Mouse (Mus musculus) gastrocnemius, postnatal 4 days (tissue): ENCODE measurements around the gene Txlna. TPM values are rescaled to one million over a fixed set of nuclear protein-coding genes. Genes with fewer than 3 reads are reported as not detected.

ENCODE experiments used
- DNase-seq, 2 experiments: peaks; one replicate each; pipeline ENCODE4 v3.0.0; 2021 to 2022; ENCODE audit warnings: low spot score in 2 of 2, mixed read lengths in 2 of 2
- total RNA-seq, 2 experiments: library from RNA; stranded (reverse); gene quantifications; 2 replicates each; pipeline ENCODE4 v1.2.3; 2021

Gene Txlna
- total RNA-seq, 2 experiments from 2014 or later: 53.7 to 56.0 TPM

DNA sequence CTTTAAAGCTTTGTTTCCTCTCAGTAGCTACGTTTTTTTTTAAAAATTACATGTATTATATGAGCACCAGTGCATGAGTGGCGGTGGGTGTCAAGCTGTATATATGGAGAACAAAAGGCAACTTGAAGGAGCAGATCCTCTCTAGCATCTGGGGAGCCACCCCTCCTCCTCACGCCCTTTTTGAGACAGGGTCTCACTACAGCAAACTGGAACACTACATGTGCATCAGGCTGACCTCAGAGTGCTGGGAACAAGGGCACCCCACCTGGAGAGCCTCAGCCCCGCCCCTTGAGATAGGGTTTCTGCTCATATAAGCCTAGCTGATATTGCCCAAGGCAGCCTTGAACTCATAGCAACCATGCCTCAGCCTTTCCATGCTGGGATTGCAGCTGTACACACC lies 15.4 kb downstream of the Txlna start:
- no peak for DNase-seq

DNA sequence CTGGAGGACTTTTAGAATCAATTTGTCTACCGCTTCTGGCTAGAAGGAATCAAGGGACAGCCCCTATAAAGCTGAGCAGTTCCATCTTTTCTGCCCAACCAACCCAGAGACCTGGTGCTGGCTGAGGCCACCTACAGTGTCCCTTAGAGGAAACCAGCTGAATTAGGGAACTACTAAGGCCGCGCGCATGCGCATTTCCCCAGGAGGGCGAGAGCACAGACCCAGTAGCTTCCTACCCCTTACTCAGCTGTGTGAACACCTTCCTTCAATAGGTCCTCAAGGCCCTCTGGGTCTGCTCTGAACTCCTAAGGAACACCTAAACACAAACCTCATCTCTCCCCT lies 15.9 kb downstream of the Txlna start:
- peak in 1 of 2 experiments; percentile 58 for DNase-seq

GRCm38 (mm10) chr4:129624281-129625028 lies 16.4 kb downstream of the Txlna start:
- DNase-seq: peak; percentile 54 to 81

DNA sequence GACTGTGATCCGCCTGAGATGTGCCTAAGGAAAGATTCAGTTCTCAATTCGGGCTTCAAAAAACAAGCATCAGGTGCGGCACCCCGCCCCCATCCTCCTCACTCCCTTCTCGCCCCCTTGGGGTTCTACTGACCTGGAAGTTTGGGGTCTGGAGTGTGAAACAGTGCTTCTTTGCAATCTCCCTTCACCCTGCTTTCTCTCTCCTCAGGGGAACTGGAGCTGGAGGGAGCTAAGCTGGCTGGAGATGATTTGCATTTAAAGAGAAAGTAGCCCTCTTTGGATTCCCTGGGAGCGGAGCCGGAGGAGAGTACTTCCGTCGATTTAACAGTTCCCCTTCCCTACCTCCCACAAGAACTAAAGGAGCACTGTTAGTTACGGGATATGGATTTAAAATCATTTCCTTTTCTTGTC lies 17.2 kb downstream of the Txlna start, which contains the start of gene Ccdc28b:
Gene Ccdc28b, minus strand, starts transcription at position 267 of the 411 bp plus-strand sequence.
- DNase-seq: peak in 1 of 2 experiments; percentile 23

DNA sequence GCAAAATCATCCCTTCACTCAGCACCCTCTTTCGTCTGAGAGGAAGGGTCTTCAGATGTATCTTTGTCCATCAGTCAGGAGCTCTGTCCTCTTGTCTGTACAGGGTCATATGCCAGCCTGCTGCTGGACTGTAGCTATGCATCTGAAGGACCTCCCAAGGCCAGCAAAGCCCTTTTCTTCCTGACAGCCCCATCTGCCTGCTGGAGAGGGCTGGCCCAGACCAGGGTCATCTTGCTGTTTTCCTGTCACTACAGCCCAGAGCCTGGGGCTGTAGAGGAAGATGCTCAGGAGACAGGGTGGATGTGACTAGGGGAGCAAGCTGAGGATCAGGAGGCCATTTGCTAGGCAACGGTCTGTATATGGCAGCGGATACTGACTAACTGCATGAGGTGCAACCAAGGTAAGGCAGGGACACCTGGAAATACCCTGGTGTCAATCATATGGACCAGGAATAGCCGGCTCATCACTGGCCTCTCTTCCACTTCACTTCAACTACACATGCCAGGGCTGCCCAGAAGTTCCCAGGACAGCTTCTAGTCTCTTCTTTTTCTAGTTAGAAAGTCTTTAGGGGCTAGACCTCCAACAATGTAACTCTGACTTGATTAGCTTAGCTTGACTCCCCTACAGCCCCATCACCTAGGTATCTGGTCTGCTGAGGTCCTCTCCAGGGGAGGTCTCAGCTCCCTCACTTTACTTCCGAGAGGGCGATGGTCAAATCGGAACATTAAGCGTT lies 17.9 kb downstream of the Txlna start:
- DNase-seq: peak in 1 of 2 experiments; percentile 13

DNA sequence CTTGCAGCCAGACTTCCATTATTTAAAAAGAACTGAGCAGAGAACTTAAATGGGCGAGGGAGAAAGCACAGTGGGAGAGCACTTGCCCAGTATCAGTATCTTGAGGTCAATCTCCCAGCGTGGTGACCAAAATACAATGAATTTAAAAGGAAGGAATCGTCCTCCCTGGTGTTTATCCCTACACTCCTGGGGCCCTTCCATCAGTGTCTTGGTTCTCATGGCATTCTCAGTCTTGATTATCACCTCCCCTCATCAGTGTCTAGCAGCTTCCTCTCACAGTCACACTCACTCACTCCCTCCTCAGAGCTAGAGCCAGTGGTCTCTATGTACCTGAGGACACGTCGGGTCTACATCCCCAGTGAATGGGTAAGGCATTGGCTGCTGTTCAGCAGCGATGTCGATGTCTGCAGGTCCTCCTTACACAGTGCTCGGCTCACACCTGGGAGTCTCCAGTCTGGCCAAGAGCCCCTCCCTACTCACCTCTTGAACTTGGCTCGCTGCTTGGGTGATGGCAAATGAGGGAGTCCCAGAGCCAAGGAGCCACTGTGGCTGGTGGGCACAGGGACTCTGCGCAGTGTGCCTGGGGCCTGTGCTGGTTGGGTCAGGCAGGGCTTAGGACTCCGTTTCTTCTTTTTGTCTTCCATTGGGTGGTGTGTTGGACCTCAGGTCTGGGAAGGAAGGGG lies 18.6 kb downstream of the Txlna start:
- DNase-seq: no peak

DNA sequence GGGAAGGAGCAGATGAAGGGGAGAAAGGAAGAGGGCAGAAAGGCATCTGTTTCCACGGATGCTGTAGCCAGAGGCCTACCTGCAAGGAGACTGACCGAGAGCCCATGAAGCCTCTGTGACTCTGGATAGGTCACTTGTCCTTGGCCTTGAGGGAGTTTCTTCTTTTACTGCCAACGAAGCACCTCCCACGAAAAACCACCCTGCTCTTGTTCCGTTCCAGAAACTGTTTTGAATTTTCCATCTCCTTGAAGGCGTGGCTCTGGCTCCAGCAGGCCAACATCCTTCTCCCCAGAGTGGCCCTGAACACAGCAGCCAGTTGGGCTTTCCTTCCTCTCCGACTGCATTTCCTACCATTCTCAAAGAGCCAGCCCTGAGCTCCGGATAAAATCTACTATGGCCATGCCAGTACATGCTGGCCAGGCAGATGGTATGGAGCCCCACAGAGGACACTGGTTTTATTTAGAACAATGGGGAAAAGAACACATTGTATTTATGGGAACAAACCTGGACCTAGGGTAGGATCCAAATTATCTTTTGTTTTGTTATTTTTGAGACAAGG lies 19.5 kb downstream of the Txlna start:
- DNase-seq: peak in 1 of 2 experiments; percentile 22

DNA sequence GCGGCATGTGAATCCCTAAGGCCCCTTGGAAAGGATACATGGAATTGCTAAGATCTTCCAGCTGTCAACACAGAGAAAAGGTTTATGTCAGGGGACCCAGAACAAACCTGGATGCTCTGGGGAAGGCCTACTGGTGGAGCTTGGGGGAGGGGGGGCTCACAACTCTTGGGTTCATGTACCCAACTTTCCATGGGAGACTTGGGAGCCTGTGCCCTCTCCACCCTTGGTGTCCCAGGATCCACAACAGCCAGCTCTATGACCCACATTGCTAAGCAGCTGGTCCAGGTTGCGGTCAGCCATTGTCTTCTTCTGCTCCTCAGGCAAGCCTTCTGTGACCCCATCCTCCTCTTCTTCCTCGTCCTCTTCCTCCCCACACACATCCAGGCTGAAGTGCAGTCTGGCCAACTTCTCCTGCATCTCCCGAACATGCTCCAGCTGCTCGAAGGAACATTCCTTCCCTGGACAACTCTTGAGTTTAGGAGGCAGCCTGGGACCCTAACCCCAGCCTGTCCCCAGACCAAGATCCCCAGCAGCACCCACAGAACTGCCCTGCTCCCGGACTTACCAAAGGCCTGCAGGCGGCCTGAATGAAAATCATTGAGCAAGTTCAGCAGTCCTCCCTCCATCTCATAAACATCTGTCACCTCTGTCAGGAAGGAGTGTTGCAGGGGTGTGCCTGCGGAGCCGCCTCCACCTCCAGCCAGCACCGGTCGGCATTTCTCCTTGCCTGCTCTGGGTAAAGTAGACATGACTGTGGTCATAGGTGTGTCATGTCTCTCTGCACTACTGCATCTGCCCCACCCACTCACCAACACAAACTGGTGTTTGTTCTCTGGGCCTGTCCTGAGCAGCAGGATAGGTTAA lies 20.2 kb downstream of the Txlna start:
- no peak for DNase-seq

GRCm38 (mm10) chr4:129618786-129619691 lies 21.8 kb downstream of the Txlna start, which contains the start of gene Iqcc:
Iqcc (minus strand) TSS chr4:129619099.
- DNase-seq: peak; percentile 92 to 96

GRCm38 (mm10) chr4:129618031-129618430 lies 22.8 kb downstream of the Txlna start:
- no peak for DNase-seq

DNA sequence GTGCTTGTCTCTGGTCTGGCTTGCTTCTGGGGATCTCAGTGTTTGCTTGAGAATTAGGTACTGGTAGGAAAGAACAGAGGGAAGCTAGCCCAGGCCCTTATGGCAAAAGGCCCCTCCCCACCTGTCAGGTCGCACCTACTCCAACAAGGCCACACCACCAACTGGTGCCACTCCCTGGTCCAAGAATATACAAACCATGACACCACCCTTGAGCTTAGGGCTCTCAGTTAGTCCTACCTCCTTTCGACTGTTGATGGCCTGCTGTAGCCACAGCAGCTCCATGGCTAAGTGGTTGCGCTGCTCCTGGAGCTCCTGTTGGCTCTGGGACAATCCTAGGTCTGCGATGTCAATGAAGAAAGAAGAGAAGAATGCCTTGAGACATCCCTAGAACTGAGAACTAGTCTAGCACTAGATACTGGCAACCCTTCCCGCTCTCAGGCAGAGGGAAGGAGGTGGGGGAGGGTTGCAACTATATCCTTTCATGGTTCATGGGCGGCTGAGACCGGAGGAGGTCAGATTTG lies 23.7 kb downstream of the Txlna start:
- no peak for DNase-seq

DNA sequence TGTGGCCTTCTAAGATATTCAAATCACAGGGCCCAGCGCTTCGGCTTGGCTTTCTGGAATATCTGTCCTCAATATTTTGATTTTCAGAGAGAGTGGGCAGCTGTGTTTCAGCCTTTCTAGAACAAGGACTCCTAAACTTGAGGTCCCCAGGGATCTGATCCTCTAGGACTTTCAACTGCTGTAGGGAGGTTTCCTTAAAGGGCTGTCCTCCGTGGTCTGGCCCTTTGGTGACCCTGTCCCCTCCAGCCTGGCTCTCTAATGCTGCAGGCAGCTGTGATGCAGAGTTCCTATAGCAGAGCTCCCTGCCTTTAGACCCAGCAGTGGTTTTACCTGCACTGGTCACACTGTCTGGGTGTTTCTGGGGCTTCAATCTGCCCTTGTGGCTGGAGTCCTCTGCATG lies 24.2 kb downstream of the Txlna start:
- DNase-seq: no peak

- DNase-seq: no peak
These were observed 25.0 kb downstream of the Txlna start for GRCm38 (mm10) chr4:129615801-129616290.

- no peak for DNase-seq
These were observed 26.8 kb downstream of the Txlna start, which contains the start of gene Dcdc2b for GRCm38 (mm10) chr4:129614093-129614492. Dcdc2b (minus strand) TSS chr4:129614257.

DNA sequence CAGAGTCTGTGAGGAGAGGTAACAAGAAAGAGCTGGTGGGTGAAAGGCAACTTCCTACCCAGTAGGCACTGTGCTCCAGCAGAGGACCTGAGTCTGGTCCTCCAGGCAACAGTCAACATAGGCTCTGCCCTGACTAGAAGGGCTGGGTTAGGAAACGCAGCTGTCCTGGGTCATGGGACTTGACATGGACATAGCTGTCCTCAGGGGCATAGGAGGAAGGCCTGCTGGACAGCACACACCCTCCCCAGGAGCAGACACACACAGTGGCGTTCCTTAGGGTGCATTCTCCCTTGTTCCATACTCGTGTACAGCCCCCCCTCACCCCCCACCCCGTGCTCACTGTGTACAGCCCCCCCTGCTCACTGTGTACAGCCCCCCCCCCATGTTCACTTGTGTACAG lies 30.4 kb downstream of the Txlna start:
- no peak for DNase-seq

- DNase-seq: no peak
These were observed 30.8 kb downstream of the Txlna start for GRCm38 (mm10) chr4:129610026-129610425.

DNA sequence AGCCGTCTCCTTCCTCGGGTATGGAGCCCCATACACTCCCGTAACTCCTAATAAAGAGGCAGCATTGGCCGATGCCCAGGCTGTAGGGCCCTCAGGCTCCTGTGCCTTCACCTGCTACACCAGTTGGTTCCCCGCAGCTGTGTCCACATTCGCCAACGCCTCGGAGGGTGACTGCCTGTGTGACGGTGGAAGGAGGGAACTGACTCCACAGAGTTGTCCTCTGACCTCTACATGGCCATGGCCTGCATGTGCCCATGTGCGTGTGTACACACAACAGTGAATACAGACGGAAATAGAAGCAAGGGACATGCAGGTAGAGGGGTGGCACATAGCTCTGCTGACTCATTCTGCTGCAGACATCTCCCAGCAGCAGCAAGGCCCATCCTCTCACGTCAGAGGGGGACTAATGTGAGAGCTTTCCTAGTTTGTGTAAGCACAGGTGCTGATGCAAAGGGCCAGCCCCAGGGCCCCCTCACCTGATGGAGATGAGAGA lies 31.7 kb downstream of the Txlna start:
- DNase-seq: no peak

DNA sequence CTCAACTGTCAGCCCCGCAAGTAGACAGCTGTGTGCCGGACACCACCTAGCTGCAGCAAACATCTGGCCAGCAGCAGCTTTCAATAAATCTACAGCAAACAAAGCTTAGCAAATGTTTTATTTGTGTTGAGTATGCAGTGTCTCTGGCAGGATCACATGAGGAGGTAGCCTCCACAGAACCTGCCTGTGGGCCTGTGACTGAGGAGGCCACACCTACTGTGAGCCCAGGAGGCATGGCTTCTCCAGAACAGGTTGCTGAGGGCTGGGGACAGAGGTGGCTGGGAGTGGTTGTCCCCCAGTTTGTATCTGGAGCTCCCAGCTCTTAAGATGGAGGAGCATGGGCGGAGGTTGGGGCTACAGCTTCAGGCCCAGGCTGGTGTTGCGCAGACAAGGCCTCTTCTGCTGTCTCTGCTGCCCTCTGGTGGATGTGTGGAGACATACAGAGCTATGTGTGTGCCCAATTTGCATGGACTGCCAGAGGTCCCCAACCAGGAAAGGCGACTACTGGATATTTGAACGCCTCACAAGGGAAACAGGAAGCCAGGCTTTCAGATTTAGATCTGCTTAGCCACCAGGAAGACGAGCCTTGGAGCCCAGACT lies 32.3 kb downstream of the Txlna start:
- peak; percentile 56 to 80 for DNase-seq
